Mouse (Mus musculus): Measurements from ENCODE around the gene Foxn3.

DNA sequence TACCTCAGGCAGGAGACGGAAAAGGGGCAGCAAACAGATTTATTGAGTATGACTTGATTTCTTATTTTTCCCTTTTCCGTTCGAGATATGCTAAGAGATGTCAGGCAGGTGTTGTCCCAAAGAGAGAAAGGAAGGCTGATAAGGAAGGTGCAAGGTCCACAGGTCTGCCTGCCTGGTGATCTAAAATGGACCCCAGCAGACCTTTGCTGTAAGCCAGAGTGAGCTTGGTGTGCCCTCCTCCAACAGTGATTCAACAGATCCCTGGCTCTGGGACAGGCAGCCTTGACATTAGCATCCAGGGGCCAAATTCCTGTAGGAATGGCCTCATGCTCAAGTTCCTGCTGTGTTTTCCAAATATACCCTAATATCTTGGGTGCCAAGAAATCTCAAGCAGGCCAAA is 168.3 kb downstream of the Foxn3 start:
- TF ChIP-seq POLR2A (IDR thresholded peaks at IDR 0.05; ENCODE audit: extremely low read depth, insufficient read depth, low read length) (no peak), CTCF (IDR thresholded peaks at IDR 0.05; ENCODE audit: low read depth, low read length) (no peak)

Data from liver, adult 2 months (tissue).